Mouse (Mus musculus) adrenal gland, adult 10 weeks (tissue): ENCODE data around the gene Snx5. TPM values are rescaled to one million over a fixed set of nuclear protein-coding genes. Genes with fewer than 3 reads are reported as not detected.

Source experiments
- polyA plus RNA-seq: library from polyadenylated mRNA; stranded (reverse); fragments of 350-450 nt; fragmentation: Illumina TruSeq; extraction: RNeasy Lipid Tissue Mini Kit (QIAGEN cat#74804); gene quantifications from one replicate; pipeline ENCODE4 v1.2.3, GENCODE M21; 2014; ENCODE audit warnings: low read depth, low replicate concordance

Snx5 gene
- polyA plus RNA-seq: 262 TPM

GRCm38 (mm10) chr2:144270507-144271420 lies at the start of gene Snx5, which contains the start of gene Mgme1:
Gene Snx5 (minus strand): TSS chr2:144270906.
Gene Mgme1 (plus strand): TSS chr2:144270663.

Other genes starting within 250 kb of the Snx5 start
- gene Banf2, start 237.8 kb downstream of the Snx5 start, polyA plus RNA-seq: not detected
- 13.9 TPM for gene Mgme1, start 243 bp downstream of the Snx5 start, polyA plus RNA-seq
- gene Ovol2, start 61.2 kb upstream of the Snx5 start, polyA plus RNA-seq: not detected
- gene Kat14, start 98.1 kb upstream of the Snx5 start, polyA plus RNA-seq: 10.1 TPM
- gene Pet117, start 98.1 kb upstream of the Snx5 start, polyA plus RNA-seq: 8.5 TPM